In genomic region chr14:11723876-11724275, GRCm38 (mm10) we compare ENCODE assay signal across 14 mouse cellular contexts.
"Had no signal": no experiment of that assay in that cellular context is flagged by ENCODE, and none has a peak within 500 bp of the region (broad histone marks: within the 10 kb centered on the region; RNA-seq: fewer than 3 reads in every experiment).

No protein-coding gene starts in this region.

- DNase-seq: gastrocnemius, postnatal 14 days; gastrocnemius, postnatal 36 days; heart, adult 2 months; heart, postnatal 14 days; heart, postnatal 36 days; kidney, adult 11 months; kidney, adult 2 months; kidney, adult 9 months; kidney, postnatal 14 days; kidney, postnatal 36 days; layer of hippocampus, adult 9-11 months; layer of hippocampus, postnatal 36 days; left cerebral cortex, postnatal 4 days; lung, adult 18-20 months had no signal
